Mouse (Mus musculus) neural tube, embryonic 11.5 days (tissue): ENCODE data around the gene Mthfd2l. TPM values are rescaled to one million over a fixed set of nuclear protein-coding genes. Genes with fewer than 3 reads are reported as not detected.

ENCODE experiments used
- ATAC-seq: fragments of 200-750 bp; cut with Nextera tagmentation; 2 replicates; pipeline ENCODE4 v1.8.0; 2017; ENCODE audit warnings: moderate number of reproducible peaks, mild to moderate bottlenecking, moderate TSS enrichment, moderate library complexity; ENCODE audit not compliant: insufficient read depth, low FRiP score, low TSS enrichment
- DNase-seq: peaks from one replicate; pipeline ENCODE4 v3.0.0-alpha.2; 2015; ENCODE audit warnings: low spot score
- H3K27ac ChIP-seq: fragments of 300-500 bp; sonication (generic); 2 replicates; pipeline ENCODE4 v1.5.1; 2014; ENCODE audit warnings: low read depth, mild to moderate bottlenecking, low read length
- H3K27me3 ChIP-seq: fragments of 300-500 bp; sonication (generic); 2 replicates; pipeline ENCODE4 v1.6.1; 2014; ENCODE audit warnings: mild to moderate bottlenecking, low read length, mixed read lengths; ENCODE audit not compliant: control insufficient read depth, insufficient read depth
- H3K36me3 ChIP-seq: fragments of 300-500 bp; sonication (generic); 2 replicates; pipeline ENCODE4 v1.6.1; 2014; ENCODE audit warnings: mild to moderate bottlenecking, low read length, moderate library complexity, mixed read lengths; ENCODE audit not compliant: control insufficient read depth, insufficient read depth
- H3K4me1 ChIP-seq: fragments of 300-500 bp; sonication (generic); 2 replicates; pipeline ENCODE4 v1.6.1; 2014; ENCODE audit warnings: low read length, mixed read lengths; ENCODE audit not compliant: control insufficient read depth, insufficient read depth
- H3K4me2 ChIP-seq: fragments of 300-500 bp; sonication (generic); 2 replicates; pipeline ENCODE4 v1.6.1; 2014; ENCODE audit warnings: low read depth, mild to moderate bottlenecking, moderate library complexity
- H3K4me3 ChIP-seq: fragments of 300-500 bp; sonication (generic); 2 replicates; pipeline ENCODE4 v1.5.1; 2014; ENCODE audit warnings: low read depth, low read length
- H3K9ac ChIP-seq: fragments of 300-500 bp; sonication (generic); 2 replicates; pipeline ENCODE4 v1.6.1; 2014; ENCODE audit warnings: mild to moderate bottlenecking, low read length
- H3K9me3 ChIP-seq: fragments of 300-500 bp; sonication (generic); 2 replicates; pipeline ENCODE4 v1.6.1; 2016; ENCODE audit warnings: low read length; ENCODE audit not compliant: control insufficient read depth
- WGBS: fragments of 180-500 bp; shearing (Covaris S2); extraction: QIAGEN DNeasy Blood & Tissue Kit; methylation state at CpG from one replicate; pipeline ENCODE4 v1.1.7; 2014; 5-methylcytosine and 5-hydroxymethylcytosine counted together
- polyA plus RNA-seq: library from polyadenylated mRNA; unstranded; fragments of >200 nt; fragmentation: Nextera tagmentation; extraction: Ambion mirVana; gene quantifications from 2 replicates; pipeline ENCODE4 v1.2.1, GENCODE M21; 2014

Mthfd2l gene
- polyA plus RNA-seq, 1 experiment from 2014 or later: 87.7 TPM

DNA sequence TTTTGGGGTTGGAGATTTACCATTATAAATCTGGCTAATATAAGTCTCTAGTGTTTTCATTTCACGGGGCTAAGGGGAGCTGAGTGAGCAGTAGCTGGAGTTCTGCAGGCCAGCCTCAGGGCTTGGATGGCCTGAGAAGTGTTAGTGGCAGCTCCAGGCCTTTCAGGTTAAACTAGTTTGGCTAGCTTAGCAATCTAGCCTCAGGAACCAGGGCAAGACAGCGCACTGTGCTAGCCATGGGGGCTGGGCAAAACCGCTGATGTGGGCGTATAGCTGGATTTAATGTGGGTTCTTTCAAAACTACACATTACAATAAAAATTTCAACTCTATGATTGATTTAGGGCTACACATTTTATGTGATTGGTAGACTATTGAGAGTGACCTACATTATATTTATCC lies 8.0 kb upstream of the Mthfd2l start:
- 88% methylated on average over 4 of the region's 4 CpGs for WGBS
- Histone ChIP-seq H3K9ac (no peak overlapping the region), H3K9me3 (no peaks in the 10 kb centered on the region), H3K27ac (no peak overlapping the region), H3K4me1 (no peaks in the 10 kb centered on the region), H3K4me3 (no peak overlapping the region), H3K36me3 (no peaks in the 10 kb centered on the region), H3K27me3 (no peaks in the 10 kb centered on the region), H3K4me2 (no peak overlapping the region)
- ATAC-seq: no peak
- DNase-seq: no peak

DNA sequence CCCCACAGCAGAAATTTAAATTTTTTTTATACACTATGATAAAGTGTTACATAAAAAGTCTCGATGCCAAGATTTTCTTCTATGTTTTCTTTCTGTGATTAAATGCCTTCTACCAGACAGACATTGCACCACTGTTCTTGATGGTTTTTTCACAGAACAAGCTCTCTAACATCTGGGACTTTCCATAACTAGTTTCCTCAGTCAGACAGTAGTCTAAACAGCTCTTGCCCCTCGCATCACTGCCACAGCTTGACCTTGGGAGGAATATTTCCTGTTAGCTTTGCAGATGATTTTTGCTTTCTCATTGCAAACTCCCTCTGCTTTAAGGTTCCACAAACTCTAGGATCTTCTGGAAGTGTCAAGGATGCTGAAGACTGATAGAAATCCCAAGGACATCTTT lies 371 bp upstream of the Mthfd2l start:
- H3K36me3 ChIP-seq: no peaks in the 10 kb centered on the region
- peak overlapping the region; percentile 63 for H3K4me2 ChIP-seq
- H3K9ac ChIP-seq: peak overlapping the region; percentile 96
- 45% methylated on average over 2 of the region's 2 CpGs for WGBS
- no peak for DNase-seq
- no peaks in the 10 kb centered on the region for H3K27me3 ChIP-seq
- peak; percentile 5; the same call in 1 of the 2 replicates for ATAC-seq
- peaks cover 6% of the 10 kb centered on the region for H3K4me1 ChIP-seq
- peak overlapping the region; percentile 78 for H3K4me3 ChIP-seq
- H3K9me3 ChIP-seq: no peaks in the 10 kb centered on the region
- H3K27ac ChIP-seq: peak overlapping the region; percentile 96

DNA sequence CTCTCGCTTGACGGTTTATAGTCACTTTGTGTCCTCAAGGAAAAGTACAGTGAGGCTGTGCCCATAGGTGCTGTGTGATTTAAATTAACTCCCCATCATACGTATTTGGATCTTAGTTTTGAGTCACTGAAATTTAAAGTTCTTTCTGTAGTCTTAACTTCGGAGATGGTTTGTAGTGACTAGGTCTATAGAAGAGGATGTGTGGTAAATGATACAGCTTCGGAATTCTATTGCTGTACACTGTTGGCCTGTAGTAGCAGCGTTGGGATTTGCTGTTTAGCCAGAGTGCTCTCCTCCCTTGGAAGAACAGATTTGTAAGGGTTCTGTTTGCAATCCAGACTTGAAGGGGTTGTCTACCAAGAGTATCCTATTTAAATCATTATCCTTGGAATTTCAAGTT lies 994 bp downstream of the Mthfd2l start:
- Histone ChIP-seq H3K4me3 (peak overlapping the region; percentile 78), H3K9ac (peak overlapping the region; percentile 96), H3K9me3 (no peaks in the 10 kb centered on the region), H3K4me1 (peaks cover 6% of the 10 kb centered on the region), H3K36me3 (no peaks in the 10 kb centered on the region), H3K27ac (peak overlapping the region; percentile 96), H3K27me3 (no peaks in the 10 kb centered on the region), H3K4me2 (peak overlapping the region; percentile 63)
- no peak; the same call in 1 of the 2 replicates for ATAC-seq
- 5% methylated on average over 6 of the region's 6 CpGs for WGBS
- no peak for DNase-seq

DNA sequence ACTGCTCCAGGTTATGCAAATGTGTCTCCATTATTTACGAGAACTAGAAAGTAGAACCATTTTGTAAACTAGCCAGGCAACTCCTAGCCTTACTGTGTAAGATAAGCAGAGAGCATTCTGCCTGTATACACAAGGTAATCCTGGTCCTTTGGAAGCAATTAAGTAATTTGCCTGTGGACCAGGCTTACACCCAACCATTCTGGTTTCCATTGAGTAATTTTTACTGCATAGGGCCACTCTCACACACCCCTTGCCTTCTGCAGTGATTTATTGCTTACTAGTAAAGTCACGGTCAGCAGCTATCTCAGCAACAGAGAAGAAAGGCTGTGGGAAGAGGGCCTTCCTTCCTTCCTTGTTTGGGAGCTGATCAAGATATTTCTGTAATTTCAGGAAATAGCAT lies 5.8 kb downstream of the Mthfd2l start:
- Histone ChIP-seq H3K9me3 (no peaks in the 10 kb centered on the region), H3K4me2 (no peak overlapping the region), H3K27me3 (no peaks in the 10 kb centered on the region), H3K4me3 (no peak overlapping the region), H3K4me1 (peaks cover 6% of the 10 kb centered on the region), H3K27ac (no peak overlapping the region), H3K9ac (no peak overlapping the region), H3K36me3 (no peaks in the 10 kb centered on the region)
- DNase-seq (no peak), ATAC-seq (0 out of 2 replicates have a peak, but pooled peaks have one; percentile 10)
- WGBS: 38% methylated on average over 2 of the region's 2 CpGs

DNA sequence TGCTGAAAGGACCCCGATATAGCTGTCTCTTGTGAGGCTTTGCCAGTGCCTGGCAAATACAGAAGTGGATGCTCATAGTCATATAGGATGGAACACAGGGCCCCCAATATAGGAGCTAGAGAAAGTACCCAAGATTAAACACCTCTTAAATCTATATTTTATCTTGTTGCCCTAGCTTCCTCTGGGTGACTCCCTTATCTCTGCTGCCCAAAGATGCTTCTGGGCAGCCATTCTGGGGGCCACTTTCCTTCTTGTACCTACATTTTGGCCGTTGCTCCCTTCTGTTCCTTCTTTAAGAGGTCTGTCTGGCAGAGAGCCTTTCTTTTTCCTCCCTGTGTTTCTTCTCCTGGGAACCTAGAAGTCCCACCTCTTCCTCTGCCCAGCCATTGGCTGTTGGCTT lies 14.5 kb downstream of the Mthfd2l start:
- no peak overlapping the region for H3K27ac ChIP-seq
- H3K4me3 ChIP-seq: no peak overlapping the region
- H3K36me3 ChIP-seq: no peaks in the 10 kb centered on the region
- no peak overlapping the region for H3K9ac ChIP-seq
- H3K4me2 ChIP-seq: no peak overlapping the region
- DNase-seq (no peak), ATAC-seq (no peak)
- no peaks in the 10 kb centered on the region for H3K4me1 ChIP-seq
- 92% methylated on average over 2 of the region's 2 CpGs for WGBS
- no peaks in the 10 kb centered on the region for H3K9me3 ChIP-seq
- H3K27me3 ChIP-seq: no peaks in the 10 kb centered on the region

DNA sequence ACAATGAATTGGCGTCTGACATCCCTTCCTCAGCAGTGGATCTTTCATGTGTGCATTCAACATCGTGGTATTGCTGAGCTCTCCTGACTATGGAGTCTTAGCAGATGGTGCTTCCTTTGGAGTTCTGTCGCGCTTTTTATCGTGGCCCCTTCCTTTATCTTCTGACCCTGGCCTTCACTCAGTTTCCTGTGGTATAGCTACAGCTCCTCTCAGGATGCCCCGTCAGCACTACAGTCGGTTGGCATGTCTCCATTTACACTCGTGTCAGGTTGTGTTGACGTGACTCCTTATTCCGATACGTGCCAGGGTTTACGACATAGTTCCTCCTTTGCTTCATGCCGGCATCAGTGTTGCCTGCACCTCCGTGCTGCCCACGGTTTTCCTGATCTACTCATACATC lies 18.6 kb downstream of the Mthfd2l start:
- no peaks in the 10 kb centered on the region for H3K36me3 ChIP-seq
- no peak overlapping the region for H3K4me3 ChIP-seq
- no peaks in the 10 kb centered on the region for H3K9me3 ChIP-seq
- no peaks in the 10 kb centered on the region for H3K4me1 ChIP-seq
- 87% methylated on average over 15 of the region's 15 CpGs for WGBS
- no peak overlapping the region for H3K4me2 ChIP-seq
- H3K27me3 ChIP-seq: no peaks in the 10 kb centered on the region
- H3K27ac ChIP-seq: no peak overlapping the region
- DNase-seq (no peak), ATAC-seq (no peak)
- H3K9ac ChIP-seq: no peak overlapping the region

DNA sequence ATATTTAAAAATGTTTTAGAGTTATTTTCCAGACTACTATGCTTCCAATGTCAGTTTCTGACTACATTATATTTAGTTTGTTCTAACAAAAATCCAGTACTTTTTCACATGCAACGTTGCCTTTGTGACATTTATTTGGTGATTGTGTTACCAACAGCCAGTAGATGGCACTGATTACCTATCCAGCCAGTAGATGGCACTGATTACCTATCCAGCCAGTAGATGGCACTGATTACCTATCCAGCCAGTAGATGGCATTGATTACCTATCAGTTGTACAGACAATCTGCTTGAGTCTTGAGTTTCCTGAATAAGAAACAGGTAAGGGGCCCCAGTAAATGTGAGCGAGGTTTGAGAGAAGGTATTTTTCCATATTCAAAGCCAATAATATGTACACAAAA lies 20.6 kb downstream of the Mthfd2l start:
- H3K9ac ChIP-seq: no peak overlapping the region
- H3K4me1 ChIP-seq: no peaks in the 10 kb centered on the region
- 0 out of 2 replicates have a peak, but pooled peaks have one; percentile 41 for ATAC-seq
- H3K27ac ChIP-seq: no peak overlapping the region
- no peak overlapping the region for H3K4me2 ChIP-seq
- no peaks in the 10 kb centered on the region for H3K36me3 ChIP-seq
- H3K27me3 ChIP-seq: no peaks in the 10 kb centered on the region
- H3K9me3 ChIP-seq: no peaks in the 10 kb centered on the region
- H3K4me3 ChIP-seq: no peak overlapping the region
- 46% methylated on average over 2 of the region's 2 CpGs for WGBS
- DNase-seq: no peak

DNA sequence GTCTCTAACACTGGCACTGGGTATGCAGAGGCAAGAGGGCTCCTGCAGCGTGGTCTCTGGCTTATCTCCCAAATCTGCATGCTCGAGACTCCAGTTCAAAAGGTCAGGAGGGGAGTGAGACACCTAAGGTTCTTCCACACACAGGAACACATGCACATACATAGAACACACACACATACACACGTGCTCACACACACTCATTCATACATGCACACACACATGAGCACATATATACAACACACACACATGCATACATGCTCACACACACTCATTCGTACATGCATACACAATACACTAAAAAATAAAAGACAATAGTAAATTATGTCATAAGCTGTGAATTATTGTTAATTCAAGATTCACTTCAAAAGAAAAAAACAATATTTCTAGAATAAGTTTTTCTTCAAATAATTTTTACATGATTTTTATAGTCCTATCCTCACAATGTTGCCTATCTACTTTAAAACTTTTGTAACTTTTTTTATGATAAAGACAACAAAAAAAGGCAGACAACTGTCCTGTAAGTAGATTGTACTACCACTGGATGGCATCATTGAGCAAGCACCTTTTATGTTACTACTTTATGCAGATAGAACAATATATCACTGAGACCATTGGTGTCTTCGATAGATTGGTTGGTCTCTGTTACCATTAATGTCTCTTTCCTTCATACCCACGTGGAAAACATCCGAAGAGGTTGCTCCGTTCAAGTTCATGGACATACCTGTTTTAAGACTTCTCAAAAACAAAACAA lies 22.0 kb downstream of the Mthfd2l start:
- H3K27me3 ChIP-seq: no peaks in the 10 kb centered on the region
- WGBS: 85% methylated on average over 8 of the region's 8 CpGs
- ATAC-seq (no peak), DNase-seq (no peak)
- H3K36me3 ChIP-seq: no peaks in the 10 kb centered on the region
- no peak overlapping the region for H3K4me2 ChIP-seq
- no peak overlapping the region for H3K9ac ChIP-seq
- no peak overlapping the region for H3K27ac ChIP-seq
- H3K4me1 ChIP-seq: no peaks in the 10 kb centered on the region
- H3K4me3 ChIP-seq: no peak overlapping the region
- H3K9me3 ChIP-seq: no peaks in the 10 kb centered on the region

DNA sequence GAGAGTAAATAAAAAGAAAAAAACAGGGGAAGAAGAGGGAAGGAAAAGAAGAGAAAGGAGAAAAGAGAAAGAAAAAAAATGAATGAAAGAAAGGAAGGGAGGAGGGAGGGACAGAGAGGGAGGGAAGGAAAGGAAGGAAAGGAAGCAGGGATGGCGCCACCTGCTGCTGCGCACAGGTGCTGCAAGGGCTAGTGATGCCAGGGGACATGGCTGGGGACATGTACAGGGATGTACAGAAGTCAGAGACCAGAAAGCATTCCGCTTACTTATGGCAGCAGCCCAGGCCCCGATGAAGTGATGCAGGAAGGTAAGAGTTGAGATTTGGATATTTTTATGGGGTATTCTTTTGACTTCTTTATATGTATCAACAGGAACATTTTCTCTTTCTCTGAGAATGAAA lies 33.4 kb downstream of the Mthfd2l start:
- Histone ChIP-seq H3K4me3 (no peak overlapping the region), H3K27me3 (no peaks in the 10 kb centered on the region), H3K4me2 (no peak overlapping the region), H3K27ac (no peak overlapping the region), H3K4me1 (no peaks in the 10 kb centered on the region), H3K9ac (no peak overlapping the region), H3K9me3 (no peaks in the 10 kb centered on the region), H3K36me3 (no peaks in the 10 kb centered on the region)
- ATAC-seq: no peak
- DNase-seq: peak; percentile 30
- WGBS: 72% methylated on average over 4 of the region's 4 CpGs
